Mouse (Mus musculus): ENCODE results near the gene Snrk.
"Not testable (repeated sequence)": the region's sequence is repeated elsewhere in the genome, so short reads cannot be mapped to it uniquely, and the experiment has no call there.

Snrk gene

GRCm38 (mm10) chr9:122144776-122145175 lies 27.7 kb downstream of the Snrk start:
- in situ Hi-C loops (cut with MboI), result no loop called here

GRCm38 (mm10) chr9:122145677-122146076 lies 28.6 kb downstream of the Snrk start:
- in situ Hi-C loops (cut with MboI), result no loop called here

- in situ Hi-C loops (cut with MboI), result no loop called here
Measured at GRCm38 (mm10) chr9:122146124-122146870, 29.2 kb downstream of the Snrk start.

GRCm38 (mm10) chr9:122148356-122148755 lies 31.3 kb downstream of the Snrk start:
- in situ Hi-C loops (cut with MboI), result no loop called here

DNA sequence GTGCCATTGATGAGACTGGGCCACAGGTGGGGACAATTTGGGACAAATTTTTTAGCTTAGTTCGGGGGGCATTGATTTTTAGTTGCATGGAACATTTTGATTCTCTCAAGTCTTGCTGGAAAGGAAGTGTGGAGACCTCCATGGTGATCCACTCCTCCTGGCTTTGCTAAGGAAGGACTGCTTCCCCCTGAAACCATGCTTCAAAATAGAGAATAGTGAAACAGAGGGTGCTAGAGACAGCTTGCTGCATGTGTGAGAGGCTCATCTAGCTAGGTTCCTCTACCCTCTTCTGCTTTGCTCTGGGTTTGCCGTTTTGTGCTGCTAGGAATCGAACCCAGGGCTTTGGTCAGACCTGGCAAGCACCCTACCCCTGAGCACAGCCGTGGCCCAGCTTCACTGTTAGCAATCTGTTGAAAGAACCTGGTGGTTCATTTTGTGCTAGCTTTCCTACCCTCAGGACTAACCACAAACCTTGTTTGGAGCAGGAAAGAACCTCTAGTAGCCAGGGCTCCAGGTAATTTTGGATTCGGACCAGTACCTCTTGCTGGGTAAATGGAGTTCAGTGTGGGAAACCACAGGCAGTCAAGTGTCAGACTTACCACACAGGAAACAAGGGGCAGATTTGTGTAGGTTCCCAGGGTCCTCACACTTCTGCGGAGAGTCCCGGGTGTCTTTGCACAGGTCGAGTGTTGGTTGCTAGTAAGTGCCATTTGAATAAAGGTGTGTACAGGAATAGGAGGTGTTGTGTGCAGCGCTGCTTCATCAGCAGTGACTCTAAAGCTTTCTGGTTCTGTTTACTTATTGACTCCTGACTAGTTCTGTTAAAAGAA lies 33.1 kb downstream of the Snrk start:
- in situ Hi-C loops (cut with MboI), result no loop called here

DNA sequence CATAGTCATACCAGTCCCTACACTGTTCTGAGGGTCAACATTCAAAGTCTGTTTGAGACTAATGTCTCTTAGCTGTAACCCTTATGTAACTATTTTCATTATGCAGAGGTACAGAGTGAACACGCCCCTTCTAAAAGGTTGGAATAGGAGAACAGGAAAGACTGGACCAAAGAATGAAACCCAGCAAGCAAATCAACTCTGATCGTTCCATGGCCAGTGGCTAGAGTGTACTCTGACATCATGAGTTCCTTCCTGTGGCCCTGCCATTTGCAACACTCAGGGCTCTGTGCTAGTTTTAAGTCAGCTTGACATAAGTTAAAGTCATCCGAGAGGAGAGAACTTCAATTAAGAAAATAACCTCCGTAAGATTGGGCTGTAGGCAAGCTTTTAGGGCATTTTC lies 35.0 kb downstream of the Snrk start:
- in situ Hi-C loops (cut with MboI), result no loop called here

- in situ Hi-C loops (cut with MboI), result no loop called here
Measured at GRCm38 (mm10) chr9:122152501-122152900, 35.4 kb downstream of the Snrk start.

- in situ Hi-C loops (cut with MboI), result no loop called here
Measured at GRCm38 (mm10) chr9:122153436-122153835, 36.4 kb downstream of the Snrk start.

GRCm38 (mm10) chr9:122155193-122155592 lies 38.1 kb downstream of the Snrk start:
- in situ Hi-C loops (cut with MboI), result no loop called here

DNA sequence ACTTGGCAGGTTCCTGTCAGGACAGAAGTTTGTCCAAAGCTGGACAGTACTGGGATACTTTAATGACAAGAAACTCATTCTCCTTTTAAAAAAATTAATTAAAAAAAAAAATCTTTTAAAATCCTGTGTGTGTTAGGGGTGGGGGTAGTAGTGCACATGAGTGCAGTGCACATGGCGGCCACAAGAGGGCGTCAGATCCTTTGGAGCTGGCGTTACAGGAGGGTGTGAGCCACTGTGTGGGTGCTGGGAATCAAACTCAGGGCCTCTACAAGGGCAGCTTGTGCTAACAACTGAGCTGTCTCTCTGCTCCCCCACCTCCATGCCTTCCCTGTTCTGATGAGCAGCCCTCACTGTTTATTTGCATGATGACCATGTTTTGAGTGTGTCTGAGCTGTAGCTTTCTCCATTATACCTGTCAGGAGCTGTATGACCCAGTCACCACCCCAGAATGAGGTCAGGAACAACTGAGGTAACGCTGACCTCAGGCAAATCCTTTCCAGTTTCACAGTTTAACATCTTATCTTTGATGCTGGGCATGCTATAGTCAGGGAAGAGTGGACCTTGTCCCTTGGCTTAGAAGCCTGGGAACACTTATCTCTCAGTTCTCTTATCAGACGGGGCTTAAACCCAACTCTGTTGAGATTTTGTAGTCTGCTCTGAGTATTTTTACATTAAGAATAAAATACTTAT lies 39.5 kb downstream of the Snrk start:
- in situ Hi-C loops (cut with MboI), result no loop called here

DNA sequence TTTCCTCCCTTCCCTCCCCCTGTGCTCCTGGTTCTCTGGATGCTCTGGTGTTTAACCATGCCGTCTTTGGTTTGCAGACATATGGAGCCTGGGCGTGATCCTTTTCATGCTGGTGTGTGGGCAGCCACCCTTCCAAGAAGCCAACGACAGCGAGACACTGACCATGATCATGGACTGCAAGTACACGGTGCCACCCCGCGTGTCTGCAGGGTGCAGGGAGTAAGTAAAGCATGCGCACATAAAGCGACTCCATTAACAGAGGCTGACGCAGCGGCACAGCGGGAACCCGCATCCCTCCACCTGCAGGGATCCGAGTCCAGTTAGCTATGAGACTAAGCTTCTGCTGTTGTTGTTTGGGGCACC lies 40.0 kb downstream of the Snrk start:
- in situ Hi-C loops (cut with MboI), result no loop called here

DNA sequence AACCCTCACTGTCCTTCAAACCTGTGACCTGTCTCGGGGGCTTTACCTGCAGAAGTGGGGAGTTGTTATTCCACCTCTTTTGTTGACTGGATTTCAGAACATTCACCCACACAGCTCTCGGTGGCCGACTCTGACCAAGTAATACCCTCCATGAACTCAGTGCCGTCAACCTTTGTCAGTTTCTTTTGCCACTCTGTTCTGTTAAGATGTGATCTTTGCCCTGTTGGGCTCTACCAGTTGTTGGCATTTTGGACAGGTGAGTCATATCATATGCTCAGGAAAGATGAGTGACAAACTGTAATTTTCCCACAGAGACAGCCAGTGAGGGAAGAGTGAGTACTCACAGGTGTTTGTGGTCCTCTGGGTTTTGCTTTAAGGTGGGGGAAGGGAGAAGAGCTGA lies 47.5 kb downstream of the Snrk start:
- in situ Hi-C loops (cut with MboI), result no loop called here

GRCm38 (mm10) chr9:122167719-122168118 lies 50.7 kb downstream of the Snrk start:
- in situ Hi-C loops (cut with MboI), result not testable (repeated sequence)

DNA sequence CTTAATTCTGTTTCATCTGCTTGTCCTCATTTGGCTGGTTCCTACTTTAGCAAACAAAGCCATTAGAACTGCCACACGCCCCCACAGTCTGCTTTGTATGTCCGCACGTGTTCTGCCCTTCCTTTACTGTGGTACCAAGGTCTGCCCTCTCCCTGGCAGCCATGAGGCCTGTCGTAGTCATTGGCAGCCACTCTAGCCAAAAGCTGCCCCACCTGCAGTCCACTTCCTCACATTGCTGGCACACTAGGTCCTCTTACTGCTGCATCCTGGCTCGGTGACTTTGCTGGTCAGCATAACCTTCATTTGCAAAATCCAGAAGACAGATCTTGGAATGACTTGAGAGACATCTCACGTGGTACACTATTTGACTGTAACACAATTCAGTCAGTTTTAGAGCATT lies 52.8 kb downstream of the Snrk start:
- in situ Hi-C loops (cut with MboI), result no loop called here

- in situ Hi-C loops (cut with MboI), result no loop called here
Measured at GRCm38 (mm10) chr9:122172612-122173186, 55.6 kb downstream of the Snrk start.

GRCm38 (mm10) chr9:122173405-122174233 lies 56.6 kb downstream of the Snrk start:
- in situ Hi-C loops (cut with MboI), result no loop called here

DNA sequence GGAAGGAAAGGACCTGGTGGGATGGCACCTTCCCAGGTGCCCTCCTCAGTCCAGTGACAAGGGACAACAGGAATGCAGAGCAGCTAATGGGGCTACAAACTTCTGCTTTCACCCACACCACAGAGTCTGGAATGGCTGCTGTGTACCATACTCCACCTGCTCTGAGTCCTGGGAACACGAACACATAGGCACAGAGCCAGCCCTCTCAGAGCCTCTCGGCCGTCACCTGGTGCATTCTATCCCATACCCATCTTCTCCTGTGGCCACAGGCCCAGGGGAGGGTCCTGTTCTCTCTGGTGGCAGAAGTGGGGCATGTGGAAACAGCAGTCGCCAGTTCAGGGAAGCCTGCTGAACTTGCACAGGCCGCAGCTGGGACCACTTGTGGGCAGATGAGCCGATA lies 57.7 kb downstream of the Snrk start:
- in situ Hi-C loops (cut with MboI), result no loop called here

DNA sequence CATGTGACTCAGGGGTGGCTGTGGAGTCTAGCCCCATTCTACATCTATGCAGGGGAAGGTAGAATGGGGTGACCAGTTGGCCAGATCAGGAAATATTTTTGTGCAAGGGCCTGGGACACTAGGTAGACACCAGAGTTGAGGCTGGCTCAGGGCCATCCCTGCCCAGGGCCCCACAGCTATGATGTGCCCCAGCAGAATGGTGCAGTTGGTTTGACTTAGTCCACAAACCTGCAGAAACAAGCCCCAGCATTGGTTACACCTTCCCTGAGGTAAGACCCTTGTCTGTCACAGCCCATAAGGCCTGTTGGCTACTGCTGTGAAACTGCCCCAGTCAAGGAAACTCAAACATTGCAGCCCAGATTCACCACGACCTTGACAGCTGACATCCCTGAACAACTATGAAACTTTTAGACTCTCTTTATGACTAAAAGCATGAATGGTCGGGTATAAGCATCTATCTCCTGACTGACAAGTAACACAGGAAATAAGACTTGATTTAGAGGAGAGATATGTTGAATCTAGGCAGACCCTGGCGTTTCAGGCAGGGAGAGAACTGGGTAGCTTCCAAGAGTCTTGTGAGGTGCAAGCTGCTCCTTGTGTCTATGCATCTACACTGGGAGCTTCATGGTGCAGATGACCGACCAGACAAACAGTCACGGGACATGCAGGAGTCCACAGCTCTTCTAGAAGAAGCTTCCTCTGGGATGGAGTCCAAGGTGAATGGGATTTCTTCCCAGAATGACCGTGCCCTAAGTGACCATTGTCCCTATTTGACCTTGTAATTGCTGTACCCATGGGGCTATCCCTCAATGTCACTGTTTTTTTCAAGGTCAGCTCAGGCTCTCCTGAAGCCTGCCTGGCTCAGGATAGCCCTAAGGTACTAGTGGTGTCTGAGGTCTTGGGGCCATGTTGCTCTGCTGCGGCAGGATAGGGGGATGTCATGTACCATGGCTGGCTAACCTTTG lies 60.5 kb downstream of the Snrk start:
- in situ Hi-C loops (cut with MboI), result no loop called here

- in situ Hi-C loops (cut with MboI), result no loop called here
Measured at GRCm38 (mm10) chr9:122178427-122178826, 61.4 kb downstream of the Snrk start.

DNA sequence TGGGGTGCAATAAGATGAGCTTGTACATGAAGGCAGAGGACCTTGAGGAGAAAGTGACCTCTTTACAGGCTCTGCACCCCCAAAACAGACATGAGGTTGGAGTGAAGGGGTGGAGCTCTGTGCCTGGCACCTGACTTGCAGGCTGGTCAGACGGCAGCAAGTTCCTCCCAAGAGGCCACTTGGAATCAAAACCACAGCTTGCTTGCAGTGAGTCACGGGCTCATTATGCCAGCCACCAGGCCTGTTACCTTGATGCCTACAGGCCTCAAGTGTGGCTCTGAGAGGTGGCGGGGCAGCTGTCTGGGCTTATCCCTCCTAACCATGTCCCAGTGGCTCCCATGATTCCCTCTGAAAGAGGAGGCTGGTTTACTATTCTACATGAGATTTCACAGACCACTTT lies 63.0 kb downstream of the Snrk start:
- in situ Hi-C loops (cut with MboI), result no loop called here
